Mouse (Mus musculus) embryonic facial prominence, embryonic 14.5 days (tissue): ENCODE measurements around the gene Btbd35f22. TPM values are rescaled to one million over a fixed set of nuclear protein-coding genes. Genes with fewer than 3 reads are reported as not detected.
"Not testable (repeated sequence)": the region's sequence is repeated elsewhere in the genome, so short reads cannot be mapped to it uniquely, and the experiment has no call there.

Experiments used
- ATAC-seq: fragments of 200-750 bp; cut with Nextera tagmentation; 2 replicates; pipeline ENCODE4 v1.8.0; 2017; ENCODE audit warnings: low read depth, moderate number of reproducible peaks, moderate TSS enrichment
- DNase-seq: peaks from one replicate; pipeline ENCODE4 v3.0.0-alpha.2; 2015; ENCODE audit warnings: low spot score
- H3K27ac ChIP-seq: fragments of 300-500 bp; sonication (generic); replicated peaks from 2 replicates; pipeline ENCODE4 v1.5.1; 2014; ENCODE audit warnings: low read depth, mild to moderate bottlenecking, low read length, moderate library complexity
- H3K27me3 ChIP-seq: fragments of 300-500 bp; sonication (generic); replicated peaks from 2 replicates; pipeline ENCODE4 v1.6.1; 2014; ENCODE audit warnings: low read length; ENCODE audit not compliant: control insufficient read depth, insufficient read depth
- H3K36me3 ChIP-seq: fragments of 300-500 bp; sonication (generic); 2 replicates; pipeline ENCODE4 v1.6.1; 2014; ENCODE audit warnings: low read length, mixed read lengths; ENCODE audit not compliant: control insufficient read depth, insufficient read depth
- H3K4me1 ChIP-seq: fragments of 300-500 bp; sonication (generic); 2 replicates; pipeline ENCODE4 v1.6.1; 2014; ENCODE audit warnings: antibody characterized with exemption, low read length; ENCODE audit not compliant: control insufficient read depth, insufficient read depth
- H3K4me2 ChIP-seq: fragments of 300-500 bp; sonication (generic); 2 replicates; pipeline ENCODE4 v1.6.1; 2014; ENCODE audit warnings: low read depth, mild to moderate bottlenecking, low read length, moderate library complexity, mixed read lengths
- H3K4me3 ChIP-seq: fragments of 300-500 bp; sonication (generic); 2 replicates; pipeline ENCODE4 v1.5.1; 2014; ENCODE audit warnings: low read depth, mild to moderate bottlenecking, low read length
- H3K9ac ChIP-seq: fragments of 300-500 bp; sonication (generic); 2 replicates; pipeline ENCODE4 v1.6.1; 2014; ENCODE audit warnings: low read depth, mild to moderate bottlenecking, low read length, moderate library complexity, mixed read lengths
- H3K9me3 ChIP-seq: fragments of 300-500 bp; sonication (generic); 2 replicates; pipeline ENCODE4 v1.6.1; 2016; ENCODE audit warnings: low read length; ENCODE audit not compliant: control insufficient read depth
- WGBS: fragments of 180-500 bp; shearing (Covaris S2); extraction: QIAGEN DNeasy Blood & Tissue Kit; methylation state at CpG from one replicate; pipeline ENCODE4 v1.1.7; 2014; 5-methylcytosine and 5-hydroxymethylcytosine counted together
- polyA plus RNA-seq: library from polyadenylated mRNA; unstranded; fragments of >200 nt; fragmentation: Nextera tagmentation; extraction: Ambion mirVana; gene quantifications from 2 replicates; pipeline ENCODE4 v1.2.1, GENCODE M21; 2014

Btbd35f22 gene
- polyA plus RNA-seq: not detected in 2 replicates

DNA sequence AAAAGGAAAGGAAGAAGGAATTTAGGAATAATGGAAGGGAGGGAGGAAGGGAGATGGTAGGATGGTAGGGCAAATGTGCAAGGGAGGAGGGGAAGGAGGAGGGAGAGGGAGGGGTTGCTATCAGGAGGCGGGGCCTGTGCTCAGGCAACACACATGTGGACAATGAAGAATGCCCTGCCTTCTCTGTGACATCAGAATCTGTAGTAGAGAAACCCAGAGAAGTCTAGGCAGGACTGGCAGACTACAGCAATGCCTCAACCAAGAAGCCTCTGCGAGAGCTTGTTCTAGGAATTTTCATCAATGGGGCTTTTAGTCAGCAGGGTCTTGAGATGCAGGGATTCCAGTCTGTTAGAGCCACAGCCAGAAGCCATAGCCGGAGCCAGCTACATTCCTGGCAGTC is at the start of gene Btbd35f22:
Gene Btbd35f22, plus strand, starts transcription at position 301 of the 400 bp plus-strand sequence.
- not testable (repeated sequence) for H3K4me3 ChIP-seq, H3K27me3 ChIP-seq, H3K36me3 ChIP-seq, H3K27ac ChIP-seq, DNase-seq, H3K4me1 ChIP-seq, ATAC-seq, H3K9me3 ChIP-seq, H3K9ac ChIP-seq, H3K4me2 ChIP-seq
- WGBS: no CpG with 5 or more reads among the region's 3 CpGs

Other genes starting within 250 kb of the Btbd35f22 start
- not detected in 2 replicates for gene Gm21637, start 85.8 kb upstream of the Btbd35f22 start, polyA plus RNA-seq
- gene Btbd35f2, start 230.6 kb downstream of the Btbd35f22 start, polyA plus RNA-seq: not detected in 2 replicates